Mouse (Mus musculus) subcutaneous adipose tissue, adult 2 months (tissue): ENCODE measurements around the gene Crhbp. TPM values are rescaled to one million over a fixed set of nuclear protein-coding genes. Genes with fewer than 3 reads are reported as not detected.

Source experiments
- polyA plus RNA-seq: library from polyadenylated mRNA; depleted of rRNA; stranded (reverse); fragments of >200 nt; gene quantifications from 2 replicates; pipeline ENCODE4 v1.2.3, GENCODE M21; 2012; ENCODE audit warnings: low replicate concordance; rRNA removed

Gene Crhbp
- polyA plus RNA-seq: 0.08 and 0.11 TPM in 2 replicates

DNA sequence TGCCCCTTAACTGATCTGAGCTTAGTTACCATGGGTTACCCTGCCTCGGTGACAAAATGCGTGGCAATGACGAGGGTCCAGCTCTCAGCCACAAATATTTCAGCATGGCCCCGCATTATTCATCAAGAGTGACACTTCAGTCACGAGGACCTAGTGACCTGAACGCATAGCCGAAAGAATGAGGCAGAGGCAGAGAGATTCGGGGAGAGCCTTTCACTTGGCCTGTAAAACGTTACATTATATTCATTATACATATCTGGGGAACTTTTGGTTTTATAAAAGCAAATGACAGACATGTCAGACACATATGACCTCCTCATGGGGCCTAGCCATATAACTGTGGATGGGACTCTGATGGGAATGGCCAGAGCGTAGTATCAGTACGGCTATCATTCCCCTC, at the start of gene Crhbp:
Gene Crhbp (minus strand): TSS at position 101 of the 400 bp plus-strand sequence.

GRCm38 (mm10) chr13:95478671-95479413, 34.1 kb upstream of the Crhbp start, which contains the start of gene S100z:
S100z (minus strand) TSS chr13:95478721.

Other genes with a start within 250 kb of the Crhbp start
- gene Pde8b, start 194.6 kb downstream of the Crhbp start, polyA plus RNA-seq: 0.64 and 4.3 TPM in 2 replicates
- gene Zbed3, start 121.3 kb downstream of the Crhbp start, polyA plus RNA-seq: 24.2 and 43.6 TPM in 2 replicates
- gene Aggf1, start 69.6 kb downstream of the Crhbp start, polyA plus RNA-seq: 13.4 and 20.2 TPM in 2 replicates
- gene S100z, start 33.8 kb upstream of the Crhbp start, polyA plus RNA-seq: not detected in 2 replicates
- gene F2rl1, start 80.3 kb upstream of the Crhbp start, polyA plus RNA-seq: 3.6 and 11.6 TPM in 2 replicates
- 7.6 and 27.0 TPM in 2 replicates for gene F2r, start 173.6 kb upstream of the Crhbp start, polyA plus RNA-seq